Mouse (Mus musculus): ENCODE results near the gene Slx1b. TPM values are rescaled to one million over a fixed set of nuclear protein-coding genes. Genes with fewer than 3 reads are reported as not detected.

Slx1b gene
- polyA plus RNA-seq (2014; fragmentation: Illumina TruSeq; extraction: RNeasy Lipid Tissue Mini Kit (QIAGEN cat#74804); ENCODE audit: low read depth, low replicate concordance) = 2.0 TPM

GRCm38 (mm10) chr7:126695631-126696207, at the start of gene Slx1b:
Gene Slx1b (minus strand): TSS chr7:126695784.

GRCm38 (mm10) chr7:126707442-126708174, 12.0 kb upstream of the Slx1b start, which contains the start of gene Coro1a:
Gene Coro1a (minus strand): TSS chr7:126707787.

GRCm38 (mm10) chr7:126695210-126695611, 373 bp downstream of the Slx1b start, which contains the start of gene Bola2:
Gene Bola2 (plus strand): TSS chr7:126695401.

GRCm38 (mm10) chr7:126676207-126676606, 19.4 kb downstream of the Slx1b start, which contains the start of gene Sult1a1:
Gene Sult1a1 (minus strand): TSS chr7:126676432.

GRCm38 (mm10) chr7:126649231-126650051, 46.1 kb downstream of the Slx1b start, which contains the start of gene Sgf29:
Gene Sgf29 (plus strand): TSS chr7:126649309.

Other genes with a start within 250 kb of the Slx1b start
- gene Atp2a1, start 232.7 kb downstream of the Slx1b start, polyA plus RNA-seq (2014; fragmentation: Illumina TruSeq; extraction: RNeasy Lipid Tissue Mini Kit (QIAGEN cat#74804); ENCODE audit: low read depth, low replicate concordance) = 0.11 TPM
- 3.6 TPM for gene Sh2b1, start 220.4 kb downstream of the Slx1b start, polyA plus RNA-seq (2014; fragmentation: Illumina TruSeq; extraction: RNeasy Lipid Tissue Mini Kit (QIAGEN cat#74804); ENCODE audit: low read depth, low replicate concordance)
- 10.8 TPM for gene Tufm, start 208.4 kb downstream of the Slx1b start, polyA plus RNA-seq (2014; fragmentation: Illumina TruSeq; extraction: RNeasy Lipid Tissue Mini Kit (QIAGEN cat#74804); ENCODE audit: low read depth, low replicate concordance)
- gene Atxn2l, start 192.3 kb downstream of the Slx1b start, polyA plus RNA-seq (2014; fragmentation: Illumina TruSeq; extraction: RNeasy Lipid Tissue Mini Kit (QIAGEN cat#74804); ENCODE audit: low read depth, low replicate concordance) = 13.8 TPM
- gene Eif3c, start 129.4 kb downstream of the Slx1b start, polyA plus RNA-seq (2014; fragmentation: Illumina TruSeq; extraction: RNeasy Lipid Tissue Mini Kit (QIAGEN cat#74804); ENCODE audit: low read depth, low replicate concordance) = 71.2 TPM
- gene Apobr, start 110.8 kb downstream of the Slx1b start, polyA plus RNA-seq (2014; fragmentation: Illumina TruSeq; extraction: RNeasy Lipid Tissue Mini Kit (QIAGEN cat#74804); ENCODE audit: low read depth, low replicate concordance) = 0.24 TPM
- gene Cln3, start 110.0 kb downstream of the Slx1b start, polyA plus RNA-seq (2014; fragmentation: Illumina TruSeq; extraction: RNeasy Lipid Tissue Mini Kit (QIAGEN cat#74804); ENCODE audit: low read depth, low replicate concordance) = 1.3 TPM
- gene Il27, start 100.8 kb downstream of the Slx1b start, polyA plus RNA-seq (2014; fragmentation: Illumina TruSeq; extraction: RNeasy Lipid Tissue Mini Kit (QIAGEN cat#74804); ENCODE audit: low read depth, low replicate concordance) = not detected
- gene Nupr1, start 64.9 kb downstream of the Slx1b start, polyA plus RNA-seq (2014; fragmentation: Illumina TruSeq; extraction: RNeasy Lipid Tissue Mini Kit (QIAGEN cat#74804); ENCODE audit: low read depth, low replicate concordance) = not detected
- gene Sgf29, start 46.5 kb downstream of the Slx1b start, polyA plus RNA-seq (2014; fragmentation: Illumina TruSeq; extraction: RNeasy Lipid Tissue Mini Kit (QIAGEN cat#74804); ENCODE audit: low read depth, low replicate concordance) = 4.4 TPM
- gene Sult1a1, start 19.4 kb downstream of the Slx1b start, polyA plus RNA-seq (2014; fragmentation: Illumina TruSeq; extraction: RNeasy Lipid Tissue Mini Kit (QIAGEN cat#74804); ENCODE audit: low read depth, low replicate concordance) = 1,146 TPM
- gene Bola2, start 383 bp downstream of the Slx1b start, polyA plus RNA-seq (2014; fragmentation: Illumina TruSeq; extraction: RNeasy Lipid Tissue Mini Kit (QIAGEN cat#74804); ENCODE audit: low read depth, low replicate concordance) = not detected
- 2.7 TPM for gene Coro1a, start 12.0 kb upstream of the Slx1b start, polyA plus RNA-seq (2014; fragmentation: Illumina TruSeq; extraction: RNeasy Lipid Tissue Mini Kit (QIAGEN cat#74804); ENCODE audit: low read depth, low replicate concordance)
- 5.9 TPM for gene Mapk3, start 63.8 kb upstream of the Slx1b start, polyA plus RNA-seq (2014; fragmentation: Illumina TruSeq; extraction: RNeasy Lipid Tissue Mini Kit (QIAGEN cat#74804); ENCODE audit: low read depth, low replicate concordance)
- gene Gdpd3, start 70.5 kb upstream of the Slx1b start, polyA plus RNA-seq (2014; fragmentation: Illumina TruSeq; extraction: RNeasy Lipid Tissue Mini Kit (QIAGEN cat#74804); ENCODE audit: low read depth, low replicate concordance) = not detected
- gene Ypel3, start 81.2 kb upstream of the Slx1b start, polyA plus RNA-seq (2014; fragmentation: Illumina TruSeq; extraction: RNeasy Lipid Tissue Mini Kit (QIAGEN cat#74804); ENCODE audit: low read depth, low replicate concordance) = 10.0 TPM
- not detected for gene Tbx6, start 85.7 kb upstream of the Slx1b start, polyA plus RNA-seq (2014; fragmentation: Illumina TruSeq; extraction: RNeasy Lipid Tissue Mini Kit (QIAGEN cat#74804); ENCODE audit: low read depth, low replicate concordance)
- 19.8 TPM for gene Ppp4c, start 96.7 kb upstream of the Slx1b start, polyA plus RNA-seq (2014; fragmentation: Illumina TruSeq; extraction: RNeasy Lipid Tissue Mini Kit (QIAGEN cat#74804); ENCODE audit: low read depth, low replicate concordance)
- gene Fam57b, start 101.9 kb upstream of the Slx1b start, polyA plus RNA-seq (2014; fragmentation: Illumina TruSeq; extraction: RNeasy Lipid Tissue Mini Kit (QIAGEN cat#74804); ENCODE audit: low read depth, low replicate concordance) = not detected
- not detected for gene 4930451I11Rik, start 135.9 kb upstream of the Slx1b start, polyA plus RNA-seq (2014; fragmentation: Illumina TruSeq; extraction: RNeasy Lipid Tissue Mini Kit (QIAGEN cat#74804); ENCODE audit: low read depth, low replicate concordance)
- not detected for gene Doc2a, start 151.6 kb upstream of the Slx1b start, polyA plus RNA-seq (2014; fragmentation: Illumina TruSeq; extraction: RNeasy Lipid Tissue Mini Kit (QIAGEN cat#74804); ENCODE audit: low read depth, low replicate concordance)
- gene Hirip3, start 166.2 kb upstream of the Slx1b start, polyA plus RNA-seq (2014; fragmentation: Illumina TruSeq; extraction: RNeasy Lipid Tissue Mini Kit (QIAGEN cat#74804); ENCODE audit: low read depth, low replicate concordance) = 3.6 TPM
- 4.8 TPM for gene Ino80e, start 166.6 kb upstream of the Slx1b start, polyA plus RNA-seq (2014; fragmentation: Illumina TruSeq; extraction: RNeasy Lipid Tissue Mini Kit (QIAGEN cat#74804); ENCODE audit: low read depth, low replicate concordance)
- gene Taok2, start 188.9 kb upstream of the Slx1b start, polyA plus RNA-seq (2014; fragmentation: Illumina TruSeq; extraction: RNeasy Lipid Tissue Mini Kit (QIAGEN cat#74804); ENCODE audit: low read depth, low replicate concordance) = 3.4 TPM
- 16.3 TPM for gene Tmem219, start 227.1 kb upstream of the Slx1b start, polyA plus RNA-seq (2014; fragmentation: Illumina TruSeq; extraction: RNeasy Lipid Tissue Mini Kit (QIAGEN cat#74804); ENCODE audit: low read depth, low replicate concordance)
- 1.7 TPM for gene Kctd13, start 233.1 kb upstream of the Slx1b start, polyA plus RNA-seq (2014; fragmentation: Illumina TruSeq; extraction: RNeasy Lipid Tissue Mini Kit (QIAGEN cat#74804); ENCODE audit: low read depth, low replicate concordance)

Measured in liver, adult 10 weeks (tissue).